Mouse (Mus musculus) testis, adult 2 months (tissue): ENCODE results near the gene Acap1.

Experiments
- CTCF ChIP-seq: fragments of 200-500 bp; IDR thresholded peaks from 2 replicates; pipeline ENCODE4 v1.5.1; 2012; ENCODE audit warnings: low read depth, mild to moderate bottlenecking, inconsistent platforms, low read length, moderate library complexity; ENCODE audit not compliant: control insufficient read depth, insufficient read depth, insufficient replicate concordance
- POLR2A ChIP-seq: fragments of 200-500 bp; IDR thresholded peaks from 2 replicates; pipeline ENCODE4 v1.6.1; 2012; ENCODE audit warnings: low read depth, mild to moderate bottlenecking, inconsistent platforms, low read length, moderate library complexity; ENCODE audit not compliant: control insufficient read depth

- peak; percentile 10; the same call in 1 of the 2 replicates for TF ChIP-seq POLR2A
- no peak for TF ChIP-seq CTCF
Observed at GRCm38 (mm10) chr11:69837604-69837951, 57.8 kb downstream of the Acap1 start, which contains the start of gene Nlgn2.
